Mouse (Mus musculus) gastrocnemius, adult 8-10 months (tissue): ENCODE results near the gene Slc26a10. TPM values are rescaled to one million over a fixed set of nuclear protein-coding genes. Genes with fewer than 3 reads are reported as not detected.
"Not testable (repeated sequence)": the region's sequence is repeated elsewhere in the genome, so short reads cannot be mapped to it uniquely, and the experiment has no call there.

Experiments used
- DNase-seq, 2 experiments: peaks; one replicate each; pipeline ENCODE4 v3.0.0; 2022; ENCODE audit warnings: low spot score in 2 of 2
- total RNA-seq, 4 experiments: library from RNA; stranded (reverse); gene quantifications; 2 replicates each; pipeline ENCODE4 v1.2.4; 2022

Slc26a10 gene
- total RNA-seq, 4 experiments from 2014 or later = 1.8 to 4.1 (median 2.7) TPM

DNA sequence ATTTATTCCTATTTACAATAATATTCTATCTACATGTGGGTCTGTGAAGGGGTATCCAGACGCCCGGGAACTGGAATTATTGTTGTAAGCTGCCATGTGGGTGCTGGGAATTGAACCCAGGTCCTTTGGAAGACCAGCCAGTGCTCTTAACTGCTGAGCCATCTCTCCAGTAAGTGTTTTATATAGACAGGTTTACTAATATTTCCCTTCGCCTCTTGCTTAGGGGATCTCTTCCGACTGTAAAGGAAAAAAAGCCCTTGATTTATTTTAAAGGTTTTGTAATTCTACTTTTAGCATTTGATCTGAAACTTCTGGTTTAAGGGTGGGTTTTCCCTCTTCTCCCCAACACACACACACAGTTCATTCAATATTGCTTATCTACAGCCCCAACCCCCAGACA is 16.3 kb downstream of the Slc26a10 start:
- DNase-seq = no peak

DNA sequence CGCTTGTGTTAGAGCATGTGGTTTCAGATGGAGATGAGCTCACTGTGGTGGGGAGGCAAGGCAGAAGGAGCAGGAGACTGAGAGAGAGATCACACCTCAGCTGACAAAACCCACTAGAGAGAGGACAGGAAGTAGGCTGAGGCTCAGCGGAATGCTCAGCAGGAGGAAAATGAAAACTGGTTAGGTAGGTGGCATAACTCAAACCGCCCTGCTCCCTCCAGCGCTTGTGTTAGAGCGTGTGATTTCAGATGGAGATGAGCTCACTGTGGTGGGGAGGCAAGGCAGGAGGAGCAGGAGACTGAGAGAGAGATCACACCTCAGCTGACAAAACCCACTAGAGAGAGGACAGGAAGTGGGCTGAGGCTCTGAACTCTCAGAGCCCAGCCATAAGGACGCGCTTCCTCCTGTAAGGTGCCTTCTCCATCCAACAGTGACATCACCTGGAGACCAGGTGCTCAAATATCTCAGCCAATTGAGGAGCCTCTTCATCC is 17.6 kb downstream of the Slc26a10 start:
- DNase-seq = not testable (repeated sequence)

DNA sequence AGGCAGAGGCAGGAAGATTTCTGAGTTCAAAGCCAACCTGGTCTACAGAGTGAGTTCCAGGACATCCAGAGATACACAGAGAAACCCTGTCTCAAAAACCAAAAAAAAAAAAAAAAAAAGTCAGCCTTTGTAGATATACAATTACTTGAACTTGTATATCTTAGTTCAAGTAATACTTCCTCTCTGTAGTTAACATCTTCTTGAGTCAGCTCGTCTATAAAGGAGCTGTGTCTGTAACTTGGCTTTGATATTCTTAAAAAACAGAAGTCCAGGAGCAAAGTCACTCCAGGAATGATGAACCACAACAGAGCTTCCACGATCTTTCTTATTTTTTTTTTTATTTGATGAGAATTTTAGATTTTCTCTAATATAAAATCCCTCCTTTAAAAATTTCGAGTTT is 19.7 kb downstream of the Slc26a10 start:
- DNase-seq = no peak

DNA sequence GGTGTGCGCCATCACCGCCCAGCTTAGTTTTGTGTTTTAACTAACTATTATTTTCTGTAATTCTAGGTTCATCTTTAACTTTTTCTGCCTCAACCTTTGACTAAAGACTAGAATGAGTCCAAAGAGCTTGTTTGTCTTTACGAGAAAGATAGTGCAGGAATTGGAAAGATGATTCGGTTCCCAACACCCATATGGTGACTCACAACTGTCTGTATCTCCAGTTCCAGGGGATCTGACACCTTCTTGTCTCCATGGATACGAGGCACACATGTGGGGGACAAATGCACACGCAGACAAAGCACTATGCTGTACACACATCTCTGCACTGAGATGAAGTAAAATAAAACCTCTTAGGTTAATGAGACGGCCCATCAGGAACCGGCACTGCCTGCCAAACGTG is 20.4 kb downstream of the Slc26a10 start:
- DNase-seq = no peak

DNA sequence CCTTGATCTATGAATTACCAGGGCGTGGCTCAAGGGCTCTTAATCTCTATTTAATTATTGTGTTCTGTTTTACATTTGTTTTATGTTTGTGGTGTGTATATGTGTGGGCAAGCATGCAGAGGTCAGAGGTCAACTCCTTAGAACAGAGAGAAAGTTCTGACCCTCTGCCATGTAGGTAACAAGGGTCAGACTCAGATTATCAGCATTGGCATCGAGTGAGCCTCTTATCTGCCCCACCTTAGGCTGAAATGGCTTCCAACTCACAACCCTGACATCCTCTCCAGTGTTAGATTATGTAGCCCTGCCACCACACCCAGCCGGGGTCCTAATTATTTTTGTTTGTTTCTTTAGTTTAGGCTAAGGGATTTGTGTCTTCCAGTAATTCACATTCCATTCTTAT is 22.0 kb downstream of the Slc26a10 start:
- no peak for DNase-seq

DNA sequence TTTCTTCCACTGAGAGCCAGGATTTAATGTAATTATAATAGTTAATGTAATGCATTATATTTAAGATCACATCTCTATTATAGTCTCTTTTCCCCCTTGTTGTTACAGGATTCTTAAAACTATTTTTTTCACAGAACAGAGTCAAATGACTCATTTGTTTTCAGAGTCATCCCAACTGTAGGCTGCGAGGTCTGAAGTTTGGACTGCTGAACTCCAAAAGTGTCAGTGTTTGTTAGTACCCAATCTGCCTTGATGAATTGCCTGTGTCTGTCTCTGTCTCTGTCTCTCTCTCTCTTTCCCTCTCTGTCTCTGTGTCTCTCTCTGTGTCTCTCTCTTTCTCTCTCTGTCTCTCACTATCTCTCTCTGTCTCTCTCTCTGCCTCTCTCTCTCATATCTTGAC is 23.9 kb downstream of the Slc26a10 start:
- DNase-seq = no peak

DNA sequence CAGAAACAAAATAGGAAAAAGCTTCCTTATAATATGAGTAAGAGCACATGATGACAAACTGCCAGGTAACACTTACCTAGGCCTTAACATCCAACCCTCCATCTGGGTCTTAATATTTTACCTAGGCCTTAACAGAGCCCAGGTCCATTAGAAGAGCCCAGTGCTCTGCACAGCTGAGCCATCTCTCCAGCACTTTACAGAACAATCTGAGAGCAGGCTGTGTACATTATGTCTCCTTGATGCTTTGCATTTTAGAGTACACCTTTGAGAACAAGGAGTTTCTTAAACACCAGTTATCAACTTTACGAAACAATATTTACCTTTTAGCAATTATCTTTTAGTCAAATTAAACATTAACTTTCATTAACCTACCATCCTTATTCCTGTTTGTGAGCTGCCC is 24.4 kb downstream of the Slc26a10 start:
- no peak for DNase-seq

DNA sequence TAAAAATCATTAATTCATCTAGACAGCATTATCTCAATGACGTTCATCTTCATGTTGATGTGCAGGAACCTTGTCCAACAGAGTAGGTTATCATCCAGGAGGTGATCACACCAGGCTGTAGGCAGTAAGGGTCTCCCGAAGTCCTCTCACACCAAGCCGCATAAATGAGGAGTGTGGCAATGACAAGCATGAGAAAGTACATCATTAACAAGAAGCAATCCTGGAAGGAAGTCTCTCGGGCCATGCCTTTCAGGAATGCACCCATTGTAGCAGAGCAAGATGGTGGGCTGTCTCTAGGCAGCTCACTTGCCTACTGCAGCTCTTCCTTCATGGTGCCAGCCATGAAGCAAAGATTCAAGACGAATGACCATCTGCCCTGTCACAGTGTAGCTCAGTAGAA is 25.8 kb downstream of the Slc26a10 start:
- no peak for DNase-seq

DNA sequence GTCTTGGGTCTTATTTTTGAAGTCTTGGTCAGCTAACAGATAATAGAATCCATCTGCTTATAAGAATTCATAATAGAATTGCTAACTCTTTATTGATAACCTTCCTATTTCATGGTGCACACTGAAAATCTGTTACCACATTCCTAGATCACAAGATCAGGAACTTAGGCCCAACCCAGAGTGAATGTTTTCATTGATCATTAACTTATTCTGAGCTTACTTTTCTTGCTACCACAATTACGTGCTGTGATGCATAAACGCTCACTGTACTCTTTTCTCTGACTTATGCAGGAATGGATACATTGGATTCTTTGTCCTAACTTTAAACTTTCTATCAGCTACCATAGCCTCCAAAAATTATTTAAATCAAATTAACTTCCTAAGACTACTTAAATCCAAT is 26.2 kb downstream of the Slc26a10 start:
- DNase-seq = no peak

DNA sequence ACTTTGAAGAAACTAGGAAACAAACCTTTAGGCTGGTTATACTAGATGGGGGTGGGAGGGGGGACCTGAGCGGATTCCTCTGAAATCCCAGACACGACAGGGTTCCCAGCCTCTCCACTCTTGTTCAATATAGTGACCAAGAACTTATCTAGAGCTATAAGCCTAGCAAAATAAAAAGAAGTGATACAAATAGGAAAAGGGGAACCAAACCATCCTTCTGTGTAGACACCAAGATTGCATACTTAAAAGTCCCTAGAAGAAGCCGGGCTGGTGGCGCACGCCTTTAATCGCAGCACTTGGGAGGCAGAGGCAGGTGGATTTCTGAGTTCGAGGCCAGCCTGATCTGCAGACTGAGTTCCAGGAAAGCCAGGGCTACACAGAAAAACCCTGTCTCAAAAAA is 27.1 kb downstream of the Slc26a10 start:
- no peak for DNase-seq

DNA sequence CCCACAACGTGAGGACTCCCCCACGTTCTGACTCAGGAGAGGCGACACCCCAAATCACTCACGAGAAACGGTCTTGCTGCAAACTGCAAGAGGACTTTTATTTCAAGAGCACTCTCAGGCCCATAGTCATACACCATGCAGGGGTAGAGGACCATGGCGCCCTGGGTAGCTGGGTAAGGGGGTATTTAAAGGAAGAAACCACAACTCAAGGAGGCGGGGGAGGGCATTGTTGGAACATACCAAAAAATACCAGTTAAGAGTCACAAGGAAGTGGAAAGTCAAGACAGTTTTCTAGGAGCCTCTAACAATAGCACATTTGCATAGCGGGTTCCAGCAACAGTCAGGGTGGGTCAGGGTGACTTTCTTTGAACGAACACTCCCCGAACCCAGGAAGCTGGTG is 27.9 kb downstream of the Slc26a10 start:
- DNase-seq = not testable (repeated sequence)

DNA sequence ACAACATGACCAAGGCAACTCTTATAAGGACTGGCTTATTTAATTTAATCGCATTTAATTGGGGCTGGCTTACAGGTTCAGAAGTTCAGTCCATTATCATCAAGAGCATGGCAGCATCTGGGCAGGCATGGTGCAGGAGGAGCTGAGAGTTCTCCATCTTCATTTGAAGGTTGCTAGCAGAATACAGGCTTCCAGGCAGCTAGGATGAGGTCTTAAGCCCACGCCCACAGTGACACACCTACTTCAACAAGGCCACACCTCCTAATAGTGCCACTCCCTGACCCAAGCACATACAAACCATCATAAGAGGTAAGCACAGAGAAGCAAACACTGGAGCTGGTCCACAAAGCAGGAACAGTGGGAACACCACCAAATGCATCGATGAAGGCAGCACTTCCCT is 29.2 kb downstream of the Slc26a10 start:
- DNase-seq = not testable (repeated sequence)

DNA sequence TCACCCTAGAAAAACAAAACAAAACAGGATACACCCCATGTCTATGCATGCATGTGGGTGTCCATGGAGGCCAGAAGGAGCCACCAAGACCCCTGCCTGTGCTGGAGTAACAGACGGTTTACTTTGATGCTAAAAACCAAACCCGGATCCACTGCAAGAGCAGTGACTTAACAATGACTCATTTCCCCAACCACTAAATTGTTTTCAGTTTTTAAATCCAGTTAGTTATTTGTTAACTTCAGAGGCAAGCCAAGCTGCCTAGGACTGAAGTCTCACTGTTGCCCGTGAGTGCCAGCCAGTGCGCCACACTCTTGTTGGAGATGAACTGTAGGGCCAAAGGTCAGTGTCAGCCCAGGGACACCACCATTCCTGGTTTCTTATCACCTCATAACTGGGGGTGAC is 30.0 kb downstream of the Slc26a10 start:
- no peak for DNase-seq

DNA sequence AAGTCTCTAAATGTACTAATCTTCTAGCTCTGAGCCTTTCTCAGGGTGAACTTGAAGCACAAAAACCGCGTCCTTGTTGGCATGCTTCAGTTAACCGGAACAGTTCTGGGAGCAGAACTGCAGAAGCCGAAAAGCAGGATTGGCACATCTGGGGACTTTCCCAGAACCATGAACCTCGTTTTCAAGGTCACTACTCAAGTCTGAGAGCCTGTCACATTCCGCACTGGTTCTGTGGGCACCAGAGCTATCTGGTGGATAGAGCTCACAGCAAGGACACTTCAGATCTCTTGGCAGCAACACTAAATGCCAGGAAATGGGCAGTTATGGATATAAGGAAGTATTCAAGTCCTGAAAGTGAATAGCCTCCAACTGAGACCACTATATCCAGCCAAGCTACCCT is 33.3 kb downstream of the Slc26a10 start:
- DNase-seq = no peak

DNA sequence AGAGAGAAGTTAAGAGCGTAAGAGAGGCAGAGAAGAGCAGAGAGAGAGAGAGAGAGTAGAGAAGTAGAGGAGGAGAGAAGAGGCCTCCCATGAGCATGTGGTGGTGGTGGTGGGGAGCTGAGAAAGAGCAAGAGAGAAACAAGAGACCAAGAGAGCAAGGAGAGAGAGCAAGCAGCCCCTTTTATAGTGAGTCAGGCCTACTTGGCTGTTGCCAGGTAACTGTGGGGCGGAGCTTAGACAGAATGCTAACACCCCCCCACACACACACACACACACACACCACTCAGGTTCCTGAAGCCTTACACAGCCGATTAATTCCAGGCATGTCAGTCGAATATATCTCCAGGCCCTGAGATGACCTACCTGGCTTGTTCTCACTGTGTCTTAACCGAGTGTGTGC is 35.1 kb downstream of the Slc26a10 start:
- no peak for DNase-seq

DNA sequence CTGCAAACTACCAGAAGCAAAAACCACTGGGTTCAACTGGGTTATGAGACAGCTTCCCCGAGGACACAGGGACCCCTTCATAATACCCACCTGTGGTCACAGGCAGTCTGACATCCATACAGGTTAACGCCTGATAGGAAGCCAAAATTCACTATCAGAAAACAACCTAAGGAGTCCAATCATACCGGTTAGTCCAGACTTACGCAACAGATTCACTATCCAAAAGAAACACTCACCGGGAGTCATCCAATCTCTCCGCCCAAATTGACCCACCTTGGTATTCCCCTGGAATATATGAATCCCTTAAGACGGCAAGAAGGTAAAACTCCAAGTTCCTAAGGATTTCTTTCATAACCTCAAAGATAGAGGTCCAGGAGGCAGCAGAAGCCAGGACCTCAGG is 35.9 kb downstream of the Slc26a10 start:
- no peak for DNase-seq

DNA sequence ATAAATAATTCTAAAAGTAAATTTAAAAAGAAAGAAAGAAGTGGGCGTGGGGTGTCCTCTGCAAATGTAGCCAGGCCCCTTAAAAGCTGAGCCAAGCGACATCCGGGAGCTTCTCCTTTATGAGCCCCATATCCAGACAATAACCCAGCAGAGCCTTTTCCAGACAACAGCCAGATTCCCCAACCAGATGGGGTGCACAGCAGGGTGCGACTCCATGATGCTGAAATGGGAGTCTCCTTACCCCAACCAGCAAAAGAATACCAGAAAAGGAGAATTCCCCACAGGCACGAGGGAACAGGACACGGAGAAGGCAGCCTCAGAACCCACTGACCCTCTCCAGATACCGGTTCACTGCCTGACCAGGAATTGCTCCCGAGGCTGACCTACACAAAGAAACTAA is 37.2 kb downstream of the Slc26a10 start:
- DNase-seq = no peak

DNA sequence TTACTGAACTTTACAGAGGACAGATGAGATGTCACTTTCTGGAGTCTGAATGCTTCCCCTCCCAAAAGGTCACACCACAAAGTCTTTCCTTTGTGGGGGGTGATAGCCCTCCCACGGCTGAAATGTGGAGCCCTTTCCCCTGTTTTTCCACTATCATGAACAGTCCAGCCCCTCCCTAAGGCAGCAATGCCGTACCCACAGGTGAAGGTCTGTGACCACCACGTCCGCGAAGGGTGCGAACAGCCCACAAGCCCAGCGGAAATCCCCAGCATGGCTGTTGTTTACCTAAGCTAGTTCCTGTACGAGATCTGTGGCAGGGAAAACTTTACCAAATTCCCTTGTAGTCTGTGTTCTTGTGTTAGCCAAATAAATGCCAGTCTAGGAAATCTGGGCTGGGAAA is 38.9 kb downstream of the Slc26a10 start:
- no peak for DNase-seq

DNA sequence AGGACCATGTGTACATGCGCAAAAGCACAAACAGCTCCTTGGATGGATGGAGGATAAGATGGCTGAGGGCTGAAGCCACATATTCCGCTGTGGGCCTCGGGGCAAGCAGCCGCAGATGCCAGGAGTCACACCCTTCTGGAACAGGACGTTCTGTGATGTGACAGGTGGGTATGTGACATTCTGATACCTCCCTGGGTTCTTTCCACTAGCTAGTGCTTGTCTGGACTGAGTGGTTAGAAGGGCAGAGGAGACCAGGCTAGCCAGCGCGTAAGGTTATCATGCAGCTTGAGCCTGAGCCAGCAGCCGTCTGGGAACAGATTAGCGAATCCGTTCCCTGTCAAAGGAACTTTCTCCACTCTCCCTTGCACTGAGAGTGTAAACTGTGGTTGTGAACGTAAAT is 39.5 kb downstream of the Slc26a10 start:
- no peak for DNase-seq

DNA sequence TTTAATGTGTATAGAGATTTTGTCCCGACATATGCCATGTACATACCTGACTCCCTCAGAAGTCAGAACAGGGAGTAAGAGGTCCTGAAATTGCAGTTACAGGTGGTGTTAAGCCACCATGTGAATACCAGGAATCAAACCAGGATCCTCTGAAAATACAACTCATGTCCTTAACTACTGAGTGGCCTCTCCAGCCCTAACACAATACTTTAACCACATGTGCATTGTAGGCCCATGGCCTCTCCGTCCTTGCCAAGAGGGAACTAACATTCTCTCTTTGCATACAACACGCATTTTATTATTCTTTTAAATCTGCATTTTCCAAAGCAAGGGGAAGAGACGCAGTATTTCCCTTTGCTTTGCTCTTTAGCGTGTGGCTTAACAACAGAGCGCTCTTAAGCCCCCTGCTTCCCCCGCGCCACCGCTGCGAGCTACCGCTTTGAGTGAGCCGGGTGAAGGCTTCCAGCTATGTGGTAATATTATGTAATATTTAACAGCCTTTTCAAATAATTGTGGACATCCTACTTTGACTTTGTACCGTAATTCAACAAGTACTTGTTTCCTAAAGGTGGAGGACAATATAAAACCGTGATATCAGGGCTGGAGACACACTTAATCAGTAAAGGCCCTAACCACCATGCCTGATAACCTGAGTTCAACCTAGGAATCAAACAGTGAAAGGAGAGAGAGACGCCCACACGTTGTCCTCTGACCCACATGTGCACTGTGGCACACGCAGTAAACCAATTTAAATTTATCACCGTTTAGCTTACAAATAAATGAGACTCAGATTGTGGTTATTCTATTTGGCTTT is 41.9 kb downstream of the Slc26a10 start:
- DNase-seq = no peak

DNA sequence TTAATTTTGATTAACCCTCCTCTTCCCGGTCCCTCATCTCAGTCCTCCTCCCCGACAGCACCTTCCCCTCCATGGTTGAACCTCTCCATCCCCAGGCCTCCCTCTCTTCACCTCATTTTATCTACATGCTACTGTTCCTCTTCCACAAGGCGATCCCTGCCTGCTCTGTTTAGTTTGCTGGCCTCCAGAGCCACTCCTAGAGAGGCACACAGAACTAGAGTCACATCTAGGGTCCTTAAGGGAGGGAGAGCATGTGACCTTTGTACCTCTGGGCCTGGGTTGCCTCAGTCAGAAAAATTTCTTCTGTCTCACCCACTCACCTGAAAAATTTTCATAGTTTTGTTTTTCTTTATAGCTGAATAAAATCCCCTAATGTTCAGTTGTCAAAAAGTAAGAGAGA is 42.5 kb downstream of the Slc26a10 start:
- no peak for DNase-seq

DNA sequence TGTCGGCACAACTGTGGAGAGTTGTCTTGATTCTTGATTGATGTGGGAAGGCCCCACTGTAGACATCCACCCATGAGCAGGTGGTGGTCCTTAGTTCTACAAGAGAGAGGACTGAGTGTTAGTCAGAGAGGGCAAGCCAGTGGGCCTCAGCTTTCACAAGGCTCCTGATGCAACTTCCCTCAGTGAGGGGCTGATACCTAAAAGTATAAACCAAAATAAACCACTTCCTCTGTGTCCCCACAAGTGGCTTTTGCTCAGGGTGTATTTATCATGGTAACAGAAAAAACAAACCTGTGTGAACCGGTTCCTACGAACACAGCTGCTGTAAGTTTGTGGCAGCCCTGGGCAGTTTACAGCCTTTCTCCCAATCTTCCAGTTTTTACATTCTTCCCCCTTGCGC is 43.9 kb downstream of the Slc26a10 start:
- no peak for DNase-seq

DNA sequence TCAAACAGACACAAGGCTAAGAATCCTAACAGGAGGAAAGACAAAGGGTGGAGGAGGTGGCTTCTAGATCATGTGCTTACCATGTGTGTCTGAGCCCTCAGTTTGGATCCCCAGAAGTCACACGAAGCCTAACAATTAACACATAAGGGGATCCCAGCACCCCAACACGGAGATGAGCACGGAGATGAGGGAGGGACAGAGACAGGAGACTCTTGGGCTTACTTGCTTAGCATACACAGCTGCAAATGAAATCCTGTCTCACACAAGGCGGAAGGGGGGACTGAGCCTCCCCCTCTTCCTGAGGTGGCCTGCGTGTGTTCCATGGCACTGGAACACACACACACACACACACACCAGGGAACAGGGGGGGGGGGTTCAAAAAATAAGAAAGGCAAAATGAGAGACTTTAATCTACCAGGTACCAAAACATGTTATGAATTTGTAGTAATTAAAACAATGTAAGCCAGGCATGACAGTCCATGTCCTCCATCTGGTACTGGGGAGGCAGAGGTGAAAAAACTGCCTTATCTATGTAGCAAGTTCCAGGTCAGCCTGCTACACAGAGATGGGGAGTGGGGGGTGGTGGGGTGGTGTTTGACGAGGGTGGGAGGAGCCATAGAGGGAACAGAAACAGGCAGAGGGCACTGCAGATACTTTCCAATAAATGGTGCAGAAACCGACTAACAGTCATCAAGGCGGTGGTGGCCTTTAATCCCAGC is 45.2 kb downstream of the Slc26a10 start:
- DNase-seq = no peak
